Mouse (Mus musculus): ENCODE data around the gene Prickle2. TPM values are rescaled to one million over a fixed set of nuclear protein-coding genes. Genes with fewer than 3 reads are reported as not detected.

The Prickle2 gene
- total and polyA plus RNA-seq, 2 experiments from 2014 or later, result 10.9 to 27.4 TPM

DNA sequence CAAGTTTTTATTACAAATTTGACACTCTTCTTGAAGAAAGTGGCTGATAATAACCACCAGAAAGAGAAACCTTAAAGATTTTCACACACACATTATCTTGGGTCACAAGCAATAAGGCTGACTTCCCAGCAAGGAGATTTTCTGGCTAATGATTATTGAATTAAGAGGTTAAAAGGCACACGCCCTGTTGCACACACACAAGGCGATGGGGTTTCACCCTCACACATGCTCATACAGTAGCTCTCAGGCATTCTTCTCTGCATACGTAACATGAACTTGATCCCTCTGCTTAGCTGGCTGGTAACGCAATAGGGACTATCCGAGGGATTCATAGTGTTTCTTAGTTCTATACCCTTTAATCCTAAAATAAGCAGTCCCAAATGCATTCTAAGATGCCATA, 18.6 kb downstream of the Prickle2 start:
- Histone ChIP-seq H3K4me1 (ENCODE audit: insufficient read depth, low read length) (no peaks in the 10 kb centered on the region), H3K9me3 (ENCODE audit: low read length) (no peaks in the 10 kb centered on the region), H3K4me2 (ENCODE audit: low read depth, low read length, poor library complexity, severe bottlenecking) (no peak overlapping the region), H3K36me3 (ENCODE audit: insufficient read depth, low read length) (no peaks in the 10 kb centered on the region), H3K9ac (replicated peaks; ENCODE audit: low read length, poor library complexity, severe bottlenecking) (no peak overlapping the region), H3K27me3 (ENCODE audit: insufficient read depth, low read length) (no peaks in the 10 kb centered on the region), H3K4me3 (ENCODE audit: low read depth, low read length) (no peak overlapping the region), H3K27ac (ENCODE audit: low read depth, low read length) (no peak overlapping the region)
- DNase-seq (ENCODE audit: low spot score), result no peak
- no peak for ATAC-seq (ENCODE audit: low FRiP score)
- 77% methylated on average over 5 of the region's 5 CpGs for WGBS
- TF ChIP-seq CTCF (IDR thresholded peaks at IDR 0.05), result no peak

DNA sequence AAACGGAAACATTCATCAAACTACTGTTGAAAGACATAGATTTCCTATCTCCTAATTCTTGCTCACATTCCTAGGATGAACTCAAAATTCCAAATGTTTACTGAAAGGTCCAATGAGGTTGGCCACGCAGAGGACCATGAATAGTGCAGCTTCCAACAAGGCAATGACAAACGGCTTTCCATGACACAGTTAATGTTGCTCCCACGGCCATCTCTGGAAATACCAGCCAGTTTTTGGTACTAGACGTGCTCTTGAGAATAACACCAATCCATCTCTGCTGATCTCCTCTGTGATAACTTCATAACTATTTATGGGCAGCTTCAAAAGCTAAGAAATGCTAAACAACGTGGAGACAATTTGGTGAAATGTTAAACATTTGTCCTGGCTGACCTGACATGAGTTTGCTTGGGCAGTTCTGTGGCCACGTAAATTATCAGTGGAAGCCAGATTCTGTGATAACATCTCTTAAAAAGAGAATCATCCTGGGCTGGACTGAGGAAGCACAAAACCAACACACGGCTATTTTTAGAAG, 31.5 kb downstream of the Prickle2 start:
- no peaks in the 10 kb centered on the region for H3K4me1 ChIP-seq (ENCODE audit: insufficient read depth, low read length)
- no peak overlapping the region for H3K9ac ChIP-seq (replicated peaks; ENCODE audit: low read length, poor library complexity, severe bottlenecking)
- H3K27me3 ChIP-seq (ENCODE audit: insufficient read depth, low read length), result no peaks in the 10 kb centered on the region
- H3K27ac ChIP-seq (ENCODE audit: low read depth, low read length), result no peak overlapping the region
- H3K9me3 ChIP-seq (ENCODE audit: low read length), result no peaks in the 10 kb centered on the region
- H3K4me2 ChIP-seq (ENCODE audit: low read depth, low read length, poor library complexity, severe bottlenecking), result no peak overlapping the region
- no peaks in the 10 kb centered on the region for H3K36me3 ChIP-seq (ENCODE audit: insufficient read depth, low read length)
- DNase-seq (ENCODE audit: low spot score) (no peak), ATAC-seq (ENCODE audit: low FRiP score) (no peak)
- no peak for TF ChIP-seq CTCF (IDR thresholded peaks at IDR 0.05)
- 83% methylated on average over 8 of the region's 8 CpGs for WGBS
- no peak overlapping the region for H3K4me3 ChIP-seq (ENCODE audit: low read depth, low read length)

DNA sequence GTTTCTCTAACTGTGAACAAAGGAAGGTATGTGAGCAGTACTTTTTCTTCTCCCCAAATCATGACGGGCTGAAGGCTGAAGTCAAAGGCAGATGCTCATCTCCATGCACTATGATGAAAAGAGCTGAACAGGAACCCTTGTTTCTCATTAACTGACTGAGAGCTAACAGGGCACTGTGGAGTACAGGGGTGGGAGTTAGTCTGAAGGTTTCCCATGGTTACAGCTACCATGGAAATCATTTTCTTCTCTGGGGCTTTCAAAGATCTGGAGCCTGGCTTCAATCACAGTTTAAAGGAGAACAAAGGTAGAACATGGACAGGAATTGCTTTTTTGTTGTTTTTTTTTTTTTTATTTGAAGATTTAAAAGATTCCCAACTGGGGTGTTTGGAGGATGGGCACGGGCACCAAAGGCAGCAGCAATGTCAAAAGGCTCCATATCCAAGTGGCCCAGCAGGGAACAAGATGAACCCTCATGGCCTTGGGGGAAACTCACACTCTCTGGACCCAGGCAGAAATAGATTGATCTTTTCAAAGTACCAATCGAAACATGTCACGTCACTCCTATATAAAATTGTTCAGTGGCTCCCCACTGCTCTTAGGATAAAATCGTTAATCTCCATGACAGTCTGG, 35.3 kb downstream of the Prickle2 start:
- Histone ChIP-seq H3K36me3 (ENCODE audit: insufficient read depth, low read length) (no peaks in the 10 kb centered on the region), H3K4me2 (ENCODE audit: low read depth, low read length, poor library complexity, severe bottlenecking) (no peak overlapping the region), H3K9ac (replicated peaks; ENCODE audit: low read length, poor library complexity, severe bottlenecking) (no peak overlapping the region), H3K9me3 (ENCODE audit: low read length) (no peaks in the 10 kb centered on the region), H3K27ac (ENCODE audit: low read depth, low read length) (peak overlapping the region; percentile 39; the same call in 1 of the 2 replicates), H3K4me3 (ENCODE audit: low read depth, low read length) (no peak overlapping the region), H3K27me3 (ENCODE audit: insufficient read depth, low read length) (no peaks in the 10 kb centered on the region), H3K4me1 (ENCODE audit: insufficient read depth, low read length) (0 out of 2 replicates have a peak, but pooled peaks cover 3% of the 10 kb centered on the region)
- ATAC-seq (ENCODE audit: low FRiP score), result no peak
- TF ChIP-seq CTCF (IDR thresholded peaks at IDR 0.05), result no peak
- 36% methylated on average over 5 of the region's 5 CpGs for WGBS
- peak; percentile 68 for DNase-seq (ENCODE audit: low spot score)

DNA sequence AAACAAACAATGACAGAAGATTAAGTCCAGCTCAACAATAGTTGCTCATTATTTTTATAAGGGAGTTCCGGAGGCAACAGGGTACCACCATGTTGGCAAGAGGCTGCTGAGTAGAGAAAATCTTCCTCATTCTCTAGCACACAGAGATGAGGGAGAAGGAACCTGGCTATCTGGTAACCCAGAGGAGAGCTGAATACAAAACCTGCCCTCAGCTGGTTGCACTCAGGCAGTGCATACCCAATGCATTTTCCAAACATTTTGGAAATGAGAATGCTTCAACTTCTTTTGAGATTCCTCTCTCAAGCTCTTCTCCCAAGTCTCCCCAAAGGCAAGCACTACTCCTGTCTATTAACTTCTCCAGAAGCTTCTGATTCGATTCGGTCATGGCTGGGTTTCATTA, 36.3 kb downstream of the Prickle2 start:
- Histone ChIP-seq H3K4me2 (ENCODE audit: low read depth, low read length, poor library complexity, severe bottlenecking) (no peak overlapping the region), H3K4me3 (ENCODE audit: low read depth, low read length) (no peak overlapping the region), H3K27ac (ENCODE audit: low read depth, low read length) (no peak overlapping the region), H3K36me3 (ENCODE audit: insufficient read depth, low read length) (no peaks in the 10 kb centered on the region), H3K9me3 (ENCODE audit: low read length) (no peaks in the 10 kb centered on the region), H3K4me1 (ENCODE audit: insufficient read depth, low read length) (0 out of 2 replicates have a peak, but pooled peaks cover 11% of the 10 kb centered on the region), H3K27me3 (ENCODE audit: insufficient read depth, low read length) (no peaks in the 10 kb centered on the region), H3K9ac (replicated peaks; ENCODE audit: low read length, poor library complexity, severe bottlenecking) (no peak overlapping the region)
- ATAC-seq (ENCODE audit: low FRiP score) (no peak), DNase-seq (ENCODE audit: low spot score) (no peak)
- 88% methylated on average over 3 of the region's 3 CpGs for WGBS
- TF ChIP-seq CTCF (IDR thresholded peaks at IDR 0.05), result peak; percentile 29

DNA sequence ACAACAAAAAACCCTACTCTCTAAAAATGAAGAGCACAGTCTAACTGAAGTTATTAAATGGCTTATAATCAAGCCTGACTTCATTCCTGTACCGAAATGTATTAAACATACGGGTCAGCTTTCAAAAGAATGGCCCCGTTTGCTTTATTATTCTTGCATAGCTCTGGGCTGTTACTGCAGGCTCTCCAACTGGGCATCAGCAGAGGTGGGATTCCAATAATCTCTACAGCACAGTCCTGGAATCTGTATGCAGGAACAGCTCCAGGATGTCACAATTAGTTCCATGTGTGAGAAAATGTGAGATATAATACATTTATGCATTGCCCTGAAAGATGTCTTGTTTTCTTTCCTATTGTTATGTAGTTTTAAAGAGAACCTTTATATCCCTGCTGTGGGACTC, 38.4 kb downstream of the Prickle2 start:
- WGBS, result 56% methylated on average over 3 of the region's 3 CpGs
- no peaks in the 10 kb centered on the region for H3K36me3 ChIP-seq (ENCODE audit: insufficient read depth, low read length)
- no peak for ATAC-seq (ENCODE audit: low FRiP score)

DNA sequence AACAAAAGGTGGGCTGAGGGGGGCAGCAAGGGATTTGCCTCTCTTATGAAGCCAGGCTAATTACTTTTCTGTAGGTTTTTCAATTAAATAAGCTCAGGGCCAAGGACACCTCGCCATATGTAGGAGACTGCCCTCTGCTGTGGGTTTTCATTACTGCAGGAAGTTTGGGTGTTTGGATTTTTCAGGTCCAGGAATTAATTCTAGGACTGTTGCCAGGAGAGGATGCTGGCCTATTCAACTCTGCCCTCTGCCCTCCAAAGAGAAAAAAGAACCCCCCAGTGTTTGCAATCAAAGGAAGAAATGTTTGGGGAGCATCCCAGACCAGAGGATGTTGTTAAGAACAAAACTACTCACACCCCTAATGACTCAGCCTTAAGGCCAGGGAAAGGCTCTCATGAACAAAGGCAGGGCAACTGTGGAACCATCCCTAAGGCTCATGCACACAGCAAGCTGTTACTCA, 40.4 kb downstream of the Prickle2 start:
- peak; percentile 88 for DNase-seq (ENCODE audit: low spot score)
- Histone ChIP-seq H3K27me3 (ENCODE audit: insufficient read depth, low read length) (no peaks in the 10 kb centered on the region), H3K27ac (ENCODE audit: low read depth, low read length) (no peak overlapping the region), H3K4me1 (ENCODE audit: insufficient read depth, low read length) (peaks cover 12% of the 10 kb centered on the region), H3K9ac (replicated peaks; ENCODE audit: low read length, poor library complexity, severe bottlenecking) (no peak overlapping the region), H3K4me3 (ENCODE audit: low read depth, low read length) (no peak overlapping the region), H3K36me3 (ENCODE audit: insufficient read depth, low read length) (no peaks in the 10 kb centered on the region), H3K9me3 (ENCODE audit: low read length) (no peaks in the 10 kb centered on the region), H3K4me2 (ENCODE audit: low read depth, low read length, poor library complexity, severe bottlenecking) (no peak overlapping the region)
- ATAC-seq (ENCODE audit: low FRiP score), result 0 out of 2 replicates have a peak, but pooled peaks have one; percentile 31
- WGBS, result 0% methylated on average over 1 of the region's 1 CpGs
- TF ChIP-seq CTCF (IDR thresholded peaks at IDR 0.05), result peak; percentile 90

More for the DNA sequence above, 38.4 kb downstream of the Prickle2 start:
- no peaks in the 10 kb centered on the region for H3K9me3 ChIP-seq (ENCODE audit: low read length)
- no peak overlapping the region for H3K27ac ChIP-seq (ENCODE audit: low read depth, low read length)
- no peak for TF ChIP-seq CTCF (IDR thresholded peaks at IDR 0.05)
- no peak for DNase-seq (ENCODE audit: low spot score)
- no peak overlapping the region for H3K4me3 ChIP-seq (ENCODE audit: low read depth, low read length)
- no peak overlapping the region for H3K4me2 ChIP-seq (ENCODE audit: low read depth, low read length, poor library complexity, severe bottlenecking)
- no peaks in the 10 kb centered on the region for H3K27me3 ChIP-seq (ENCODE audit: insufficient read depth, low read length)
- H3K4me1 ChIP-seq (ENCODE audit: insufficient read depth, low read length), result peaks cover 12% of the 10 kb centered on the region
- H3K9ac ChIP-seq (replicated peaks; ENCODE audit: low read length, poor library complexity, severe bottlenecking), result no peak overlapping the region
